Mouse (Mus musculus) urinary bladder, adult 2 months (tissue): ENCODE data around the gene Racgap1. TPM values are rescaled to one million over a fixed set of nuclear protein-coding genes. Genes with fewer than 3 reads are reported as not detected.

Experiments used
- DNase-seq: peaks from one replicate; pipeline ENCODE4 v3.0.0; 2022; ENCODE audit warnings: low spot score
- polyA plus RNA-seq: library from polyadenylated mRNA; depleted of rRNA; stranded (reverse); fragments of >200 nt; gene quantifications from 2 replicates; pipeline ENCODE4 v1.2.3, GENCODE M21; 2012; rRNA removed

Racgap1 gene
- polyA plus RNA-seq, 1 experiment: 6.1 TPM

GRCm38 (mm10) chr15:99590429-99591084 is 60.9 kb downstream of the Racgap1 start, which contains the start of gene Aqp5:
Gene Aqp5, plus strand, starts transcription at chr15:99590782.
- no peak for DNase-seq

GRCm38 (mm10) chr15:99589704-99590103 is 61.8 kb downstream of the Racgap1 start:
- DNase-seq: no peak

GRCm38 (mm10) chr15:99589237-99589636 is 62.2 kb downstream of the Racgap1 start:
- no peak for DNase-seq

GRCm38 (mm10) chr15:99586525-99586924 is 64.9 kb downstream of the Racgap1 start:
- DNase-seq: no peak

GRCm38 (mm10) chr15:99585741-99586140 is 65.7 kb downstream of the Racgap1 start:
- no peak for DNase-seq

- DNase-seq: peak; percentile 36
These were observed 66.9 kb downstream of the Racgap1 start for GRCm38 (mm10) chr15:99584407-99585202.

GRCm38 (mm10) chr15:99583463-99584344 is 67.8 kb downstream of the Racgap1 start:
- DNase-seq: peak; percentile 39

- DNase-seq: no peak
These were observed 72.5 kb downstream of the Racgap1 start, which contains the start of gene Aqp2 for GRCm38 (mm10) chr15:99578802-99579485. Gene Aqp2, plus strand, starts transcription at chr15:99579055.

Other genes with a start within 250 kb of the Racgap1 start
- 3.3 and 5.0 TPM in 2 replicates for gene Nckap5l, start 193.9 kb downstream of the Racgap1 start, polyA plus RNA-seq
- 5.7 and 5.9 TPM in 2 replicates for gene Bcdin3d, start 176.9 kb downstream of the Racgap1 start, polyA plus RNA-seq
- 0.22 and 0.57 TPM in 2 replicates for gene Faim2, start 123.5 kb downstream of the Racgap1 start, polyA plus RNA-seq
- not detected in 2 replicates for gene Aqp2, start 72.6 kb downstream of the Racgap1 start, polyA plus RNA-seq
- 0.86 and 1.3 TPM in 2 replicates for gene Aqp5, start 60.9 kb downstream of the Racgap1 start, polyA plus RNA-seq
- gene Aqp6, start 50.3 kb downstream of the Racgap1 start, polyA plus RNA-seq: 0.03 and 0.07 TPM in 2 replicates
- gene Asic1, start 18.7 kb upstream of the Racgap1 start, polyA plus RNA-seq: 0.19 and 0.22 TPM in 2 replicates
- 20.4 and 20.5 TPM in 2 replicates for gene Smarcd1, start 50.5 kb upstream of the Racgap1 start, polyA plus RNA-seq
- gene Gm17349, start 53.8 kb upstream of the Racgap1 start, polyA plus RNA-seq: 0.52 TPM in 1 of 2 replicates, not detected in the other
- 11.7 and 14.9 TPM in 2 replicates for gene Gpd1, start 65.9 kb upstream of the Racgap1 start, polyA plus RNA-seq
- gene Cox14, start 74.0 kb upstream of the Racgap1 start, polyA plus RNA-seq: 119 and 162 TPM in 2 replicates
- 35.4 and 43.3 TPM in 2 replicates for gene Cers5, start 121.2 kb upstream of the Racgap1 start, polyA plus RNA-seq
- gene Lima1, start 223.8 kb upstream of the Racgap1 start, polyA plus RNA-seq: 139 and 147 TPM in 2 replicates